Mouse (Mus musculus): ENCODE results near the gene Cnpy2.
A peak's percentile ranks its signal among the peaks of the same experiment; 100 is the strongest.
"Not testable (repeated sequence)": the region's sequence is repeated elsewhere in the genome, so short reads cannot be mapped to it uniquely, and the experiment has no call there.

Cnpy2 gene

DNA sequence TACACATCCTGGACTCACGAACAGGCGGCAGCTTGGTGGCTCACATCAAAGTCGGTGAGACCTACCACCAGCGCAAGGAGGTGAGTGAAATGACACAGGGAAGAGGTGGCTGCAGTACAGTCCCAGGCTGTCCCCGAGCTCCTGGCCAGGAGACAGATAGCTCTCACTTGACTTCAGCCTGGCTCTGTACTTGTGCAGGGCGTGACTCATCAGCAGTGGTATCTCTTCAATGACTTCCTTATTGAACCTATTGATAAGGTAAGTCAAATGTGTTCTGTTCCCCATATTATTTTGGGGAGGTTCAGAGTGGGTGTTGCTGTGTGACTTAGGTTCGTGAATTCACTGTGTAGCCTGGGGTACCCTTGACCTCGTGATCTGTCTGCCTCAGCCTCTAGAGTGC lies 6.7 kb upstream of the Cnpy2 start:
- no peak for DNase-seq (ENCODE audit: low spot score)

GRCm38 (mm10) chr10:128321641-128322040 lies 618 bp upstream of the Cnpy2 start:
- DNase-seq (ENCODE audit: low spot score): no peak

GRCm38 (mm10) chr10:128323516-128323915 lies 1.3 kb downstream of the Cnpy2 start:
- no peak for DNase-seq (ENCODE audit: low spot score)

DNA sequence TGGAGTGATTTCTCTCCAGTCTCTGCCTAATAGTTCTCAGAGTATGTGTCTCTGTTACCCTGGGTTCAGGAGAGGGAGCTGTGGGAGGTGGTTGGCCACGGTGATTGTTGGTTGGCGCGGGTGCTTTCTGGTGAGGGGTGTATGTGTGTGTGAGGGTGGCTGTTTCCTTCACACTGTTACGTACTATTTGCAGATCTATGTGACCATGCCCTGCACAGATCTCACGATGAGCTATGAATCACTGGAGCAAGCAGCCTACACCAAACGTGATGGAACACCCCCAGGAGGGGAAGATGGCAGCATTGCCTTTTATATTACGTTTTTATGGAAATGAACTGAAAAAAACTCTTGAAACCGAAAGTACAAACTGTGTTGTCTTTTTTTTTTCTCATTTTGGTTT lies 4.6 kb downstream of the Cnpy2 start:
- DNase-seq (ENCODE audit: low spot score): no peak

DNA sequence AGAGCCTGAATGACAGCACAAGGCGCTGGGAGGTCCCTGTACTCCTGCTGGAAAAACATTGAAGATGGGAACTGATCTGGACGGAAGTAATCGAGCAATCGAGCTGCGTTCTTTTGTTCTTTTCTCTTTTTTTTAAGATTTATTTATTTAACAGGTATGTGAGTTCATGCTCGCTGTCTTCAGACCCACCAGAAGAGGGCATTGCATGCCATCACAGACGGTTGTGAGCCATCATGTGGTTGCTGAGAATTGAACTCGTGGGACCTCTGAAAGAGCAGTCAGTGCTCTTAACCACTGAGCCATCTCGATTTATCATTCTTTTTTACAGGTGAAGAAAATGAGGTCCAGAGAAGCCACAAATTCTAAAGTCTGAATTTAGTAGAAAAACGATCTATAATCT lies 5.4 kb downstream of the Cnpy2 start:
- no peak for DNase-seq (ENCODE audit: low spot score)

DNA sequence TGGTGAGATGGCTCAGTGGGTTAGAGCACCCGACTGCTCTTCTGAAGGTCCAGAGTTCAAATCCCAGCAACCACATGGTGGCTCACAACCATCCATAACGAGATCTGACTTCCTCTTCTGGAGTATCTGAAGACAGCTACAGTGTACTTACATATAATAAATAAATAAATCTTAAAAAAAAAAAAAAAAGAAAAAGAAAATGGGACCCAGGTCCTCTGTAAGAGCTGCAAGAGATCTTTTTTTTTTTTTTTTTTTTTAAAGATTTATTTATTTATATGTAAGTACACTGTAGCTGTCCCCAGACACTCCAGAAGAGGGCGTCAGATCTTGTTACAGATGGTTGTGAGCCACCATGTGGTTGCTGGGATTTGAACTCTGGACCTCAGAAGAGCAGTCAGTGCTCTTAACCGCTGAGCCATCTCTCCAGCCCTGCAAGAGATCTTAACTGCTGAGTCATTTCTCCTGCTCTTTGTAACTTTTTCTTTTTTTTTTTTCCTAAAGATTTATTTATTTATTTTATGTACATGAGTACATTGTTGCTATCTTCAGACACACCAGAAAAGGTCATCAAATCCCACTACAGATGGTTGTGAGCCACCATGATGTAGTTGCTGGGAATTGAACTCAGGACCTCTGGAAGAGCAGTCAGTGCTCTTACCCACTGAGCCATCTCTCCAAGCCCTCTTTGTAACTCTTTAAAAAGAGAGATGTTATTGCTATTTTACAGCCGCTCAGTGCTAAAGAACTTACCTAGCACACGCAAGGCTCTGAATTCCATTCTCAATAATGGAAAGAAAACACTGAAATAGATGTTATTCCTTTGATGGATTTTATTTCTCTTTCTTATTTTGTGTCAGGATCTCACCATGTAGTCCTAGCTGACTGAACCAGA lies 10.3 kb downstream of the Cnpy2 start:
- not testable (repeated sequence) for DNase-seq (ENCODE audit: low spot score)

DNA sequence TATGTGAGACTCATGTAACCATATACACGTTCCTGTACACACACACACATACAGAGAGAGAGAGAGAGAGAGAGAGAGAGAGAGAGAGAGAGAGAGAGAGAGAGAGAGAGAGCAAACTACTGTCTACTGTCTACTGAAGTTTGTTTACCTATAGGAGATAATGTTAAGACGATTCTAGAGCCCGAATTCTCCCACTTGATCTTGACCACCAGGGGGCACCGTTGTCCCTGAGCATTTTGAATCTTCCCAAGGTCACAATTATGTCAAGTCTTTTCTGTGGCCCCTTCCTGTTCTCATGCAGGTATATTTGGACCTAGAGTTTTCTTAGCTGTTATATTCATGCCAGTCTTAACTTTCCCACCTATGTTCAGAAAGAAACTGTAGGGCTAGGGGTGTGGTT lies 13.3 kb downstream of the Cnpy2 start:
- peak; percentile 70 for DNase-seq (ENCODE audit: low spot score)

GRCm38 (mm10) chr10:128336195-128336594 lies 13.9 kb downstream of the Cnpy2 start:
- DNase-seq (ENCODE audit: low spot score): no peak

GRCm38 (mm10) chr10:128336597-128336996 lies 14.3 kb downstream of the Cnpy2 start:
- DNase-seq (ENCODE audit: low spot score): no peak

GRCm38 (mm10) chr10:128337306-128338181 lies 15.3 kb downstream of the Cnpy2 start, which contains the start of gene Cs:
TSS of gene Cs (plus strand) at chr10:128337734.
- DNase-seq (ENCODE audit: low spot score): peak; percentile 98

DNA sequence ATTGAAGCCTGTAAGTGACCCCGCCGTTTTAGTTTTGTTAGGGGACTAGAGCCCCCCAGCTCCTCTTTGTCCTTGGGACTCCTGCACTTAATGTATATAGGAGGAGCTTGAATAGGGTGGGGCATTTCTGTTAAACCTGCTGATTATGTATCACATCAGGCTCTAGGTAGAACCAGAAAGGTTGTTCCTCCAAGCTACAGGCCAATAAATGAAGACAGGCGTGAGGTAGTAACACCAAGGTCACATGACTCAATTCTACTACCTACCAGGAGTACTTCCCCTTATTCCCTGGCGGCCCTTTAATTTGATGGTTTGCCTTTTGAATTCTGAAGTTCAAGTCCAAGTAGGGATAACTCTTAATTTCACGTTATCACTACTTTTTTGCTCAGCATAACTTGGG lies 16.2 kb downstream of the Cnpy2 start:
- no peak for DNase-seq (ENCODE audit: low spot score)

- DNase-seq (ENCODE audit: low spot score): no peak
These were observed 16.7 kb downstream of the Cnpy2 start for GRCm38 (mm10) chr10:128338948-128339347.

GRCm38 (mm10) chr10:128340257-128340656 lies 18.0 kb downstream of the Cnpy2 start:
- no peak for DNase-seq (ENCODE audit: low spot score)

- DNase-seq (ENCODE audit: low spot score): no peak
These were observed 21.2 kb downstream of the Cnpy2 start for GRCm38 (mm10) chr10:128343436-128343835.

DNA sequence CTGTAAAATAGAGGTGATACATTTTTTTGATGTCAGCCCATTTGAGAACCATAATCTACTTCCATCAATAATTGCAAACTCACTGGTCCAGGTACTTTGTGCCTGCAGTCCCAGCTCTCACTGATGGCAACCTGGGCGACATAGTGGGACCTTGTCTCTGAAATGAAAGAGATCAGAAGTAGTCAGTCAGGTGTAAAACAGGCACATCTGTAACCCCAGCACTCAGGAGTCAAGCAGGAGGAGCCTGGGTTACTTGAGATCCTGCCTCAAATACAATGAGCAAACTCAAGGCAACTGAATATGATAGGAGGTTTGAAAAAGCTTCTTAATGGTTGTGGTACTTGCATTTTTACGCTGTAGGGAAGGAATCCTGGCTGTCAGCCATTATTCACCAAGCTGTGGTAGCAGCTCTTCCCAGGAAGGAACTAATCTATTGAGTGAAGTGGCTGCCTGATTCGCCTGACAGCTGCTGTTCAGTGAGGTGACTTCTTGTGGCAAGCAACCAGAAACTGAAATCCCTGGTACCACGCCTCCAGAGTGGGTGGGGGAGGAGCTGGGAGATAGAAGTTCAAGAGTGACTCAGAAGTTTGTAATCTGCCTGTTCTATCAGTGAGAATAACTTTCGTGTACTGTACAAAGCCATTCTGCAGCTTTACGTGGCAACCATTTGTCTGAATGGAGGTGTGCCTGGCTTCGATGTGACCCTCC lies 22.5 kb downstream of the Cnpy2 start:
- DNase-seq (ENCODE audit: low spot score): peak; percentile 78

- no peak for DNase-seq (ENCODE audit: low spot score)
These were observed 25.3 kb downstream of the Cnpy2 start for GRCm38 (mm10) chr10:128347541-128347940.

DNA sequence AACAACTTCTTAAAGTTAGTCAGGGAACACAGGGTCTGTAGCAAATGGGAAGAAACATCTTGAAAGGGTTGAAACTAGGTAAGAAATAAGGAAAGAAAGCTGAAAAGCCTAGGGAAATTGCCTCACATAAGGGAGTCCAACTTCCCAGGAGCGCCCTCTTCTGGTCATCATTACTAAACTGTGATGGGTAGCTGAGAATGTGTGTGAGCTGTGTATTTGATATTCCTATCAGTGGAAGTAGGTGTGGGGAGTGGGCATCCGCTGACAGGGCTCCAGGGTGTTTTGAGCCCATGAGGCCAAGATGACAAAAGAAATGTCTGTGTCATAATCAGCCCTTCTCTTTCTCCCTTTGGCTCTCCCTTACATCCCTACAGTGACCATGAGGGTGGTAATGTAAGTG lies 36.5 kb downstream of the Cnpy2 start:
- no peak for DNase-seq (ENCODE audit: low spot score)

GRCm38 (mm10) chr10:128359226-128359625 lies 37.0 kb downstream of the Cnpy2 start:
- no peak for DNase-seq (ENCODE audit: low spot score)

DNA sequence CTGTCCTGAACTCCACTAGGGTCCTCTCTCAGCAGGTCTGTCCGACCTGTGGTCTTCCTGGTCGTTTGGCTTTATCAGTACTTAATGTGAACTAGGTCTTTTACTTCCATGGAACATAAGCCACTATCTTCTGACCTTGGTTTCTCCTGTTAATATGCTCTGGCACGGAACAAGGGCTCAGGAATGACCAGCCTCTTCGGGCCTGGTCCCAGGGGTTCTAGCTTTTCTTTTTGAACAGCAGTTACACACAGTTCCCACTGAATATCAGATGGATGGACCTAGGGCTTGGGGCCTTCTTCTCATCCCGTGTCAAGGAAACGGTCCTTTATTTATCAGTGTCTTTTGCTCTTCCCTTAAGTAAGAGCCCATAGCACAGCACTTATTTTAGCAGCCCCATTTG lies 39.6 kb downstream of the Cnpy2 start:
- DNase-seq (ENCODE audit: low spot score): no peak

DNA sequence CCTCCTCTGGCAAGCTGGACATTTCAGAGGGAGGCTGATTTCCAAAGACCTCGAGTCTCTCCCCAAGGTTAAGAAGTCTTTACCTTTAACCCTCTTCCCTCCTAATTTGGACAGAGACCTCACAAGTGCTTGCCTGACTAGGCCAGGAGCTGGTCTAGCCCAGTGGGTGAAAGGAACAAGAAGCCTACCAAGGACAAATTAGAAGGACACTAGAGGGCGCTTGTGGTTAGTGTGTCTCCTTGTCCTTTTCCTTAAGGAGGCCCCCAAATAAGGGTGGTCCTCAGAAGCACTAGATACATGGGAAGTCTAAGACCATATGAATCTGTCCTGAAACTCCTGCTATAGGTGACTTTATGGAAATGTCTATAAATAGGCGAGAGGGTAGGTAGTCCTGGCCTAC lies 40.3 kb downstream of the Cnpy2 start:
- DNase-seq (ENCODE audit: low spot score): no peak

DNA sequence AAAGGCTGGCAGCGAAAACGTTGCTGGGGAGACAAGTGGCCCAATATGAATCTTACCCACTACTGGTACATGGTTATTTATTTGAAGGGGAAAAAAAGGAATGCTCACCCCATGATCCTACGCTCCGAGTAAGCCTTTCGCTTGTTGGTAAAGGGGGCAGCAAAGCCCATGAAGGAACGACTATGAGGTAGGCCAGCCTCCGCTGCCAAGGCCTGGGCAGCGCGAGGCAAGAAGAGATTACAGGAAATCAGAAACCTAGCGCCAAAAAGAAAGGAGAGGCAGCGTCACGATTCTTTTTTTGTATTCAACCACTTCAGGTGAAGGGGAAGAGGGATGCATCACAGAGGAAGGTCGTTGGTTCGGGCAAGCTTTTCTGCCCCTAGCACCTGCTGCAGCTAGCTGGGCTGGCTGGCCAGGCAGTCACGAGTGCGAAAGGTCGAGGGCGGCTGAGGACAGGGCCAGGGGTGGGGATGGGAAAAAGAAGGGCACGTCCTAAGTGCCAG lies 45.7 kb downstream of the Cnpy2 start:
- DNase-seq (ENCODE audit: low spot score): no peak

Data from yolk sac, embryonic 10.5 days (tissue).